Mouse (Mus musculus): ENCODE results near the gene Rnaseh1. TPM values are rescaled to one million over a fixed set of nuclear protein-coding genes. Genes with fewer than 3 reads are reported as not detected.

Gene Rnaseh1
- polyA plus RNA-seq (2016; fragmentation: Nextera tagmentation; extraction: Ambion mirVana): 38.5 and 38.8 TPM in 2 replicates

- peak; percentile 92 for DNase-seq (ENCODE audit: low spot score)
- peaks cover 11% of the 10 kb centered on the region for H3K4me1 ChIP-seq
- peak within 1 kb of the TSS; percentile 82 for H3K4me3 ChIP-seq
- WGBS: 2% methylated on average over 52 of the region's 52 CpGs
- H3K27ac ChIP-seq: peak within 1 kb of the TSS; percentile 85
- no peaks in the 10 kb centered on the region for H3K9me3 ChIP-seq (replicated peaks)
- H3K36me3 ChIP-seq: peaks cover 23% of the 10 kb centered on the region
- no peaks in the 10 kb centered on the region; the same call in 1 of the 2 replicates for H3K27me3 ChIP-seq (ENCODE audit: low read depth, poor library complexity, severe bottlenecking)
These were observed at the start of gene Rnaseh1 for GRCm38 (mm10) chr12:28649141-28650110. Rnaseh1 (plus strand) TSS chr12:28649602.

- WGBS: 28% methylated on average over 4 of the region's 4 CpGs
- H3K4me3 ChIP-seq: no peak overlapping the region
- no peaks in the 10 kb centered on the region for H3K9me3 ChIP-seq (replicated peaks)
- H3K27ac ChIP-seq: no peak overlapping the region
- no peaks in the 10 kb centered on the region for H3K27me3 ChIP-seq (ENCODE audit: low read depth, poor library complexity, severe bottlenecking)
- H3K4me1 ChIP-seq: peaks cover 10% of the 10 kb centered on the region
- no peaks in the 10 kb centered on the region for H3K36me3 ChIP-seq
- no peak for DNase-seq (ENCODE audit: low spot score)
These were observed 47.1 kb upstream of the Rnaseh1 start for GRCm38 (mm10) chr12:28602259-28602658.

- Histone ChIP-seq H3K27me3 (ENCODE audit: low read depth, poor library complexity, severe bottlenecking) (no peaks in the 10 kb centered on the region), H3K4me1 (peaks cover 19% of the 10 kb centered on the region), H3K36me3 (no peaks in the 10 kb centered on the region), H3K27ac (no peak overlapping the region), H3K9me3 (replicated peaks) (no peaks in the 10 kb centered on the region), H3K4me3 (no peak overlapping the region)
- WGBS: 68% methylated on average over 1 of the region's 1 CpGs
- DNase-seq (ENCODE audit: low spot score): no peak
These were observed 45.9 kb upstream of the Rnaseh1 start for GRCm38 (mm10) chr12:28603494-28603893.

- Histone ChIP-seq H3K4me1 (peaks cover 10% of the 10 kb centered on the region), H3K27me3 (ENCODE audit: low read depth, poor library complexity, severe bottlenecking) (no peaks in the 10 kb centered on the region), H3K27ac (no peak overlapping the region), H3K9me3 (replicated peaks) (no peaks in the 10 kb centered on the region), H3K4me3 (no peak overlapping the region), H3K36me3 (no peaks in the 10 kb centered on the region)
- 69% methylated on average over 17 of the region's 17 CpGs for WGBS
- no peak for DNase-seq (ENCODE audit: low spot score)
These were observed 41.7 kb upstream of the Rnaseh1 start for GRCm38 (mm10) chr12:28607546-28608305.

GRCm38 (mm10) chr12:28612391-28612790 is 37.0 kb upstream of the Rnaseh1 start:
- no peak for DNase-seq (ENCODE audit: low spot score)
- 79% methylated on average over 6 of the region's 6 CpGs for WGBS
- Histone ChIP-seq H3K27me3 (ENCODE audit: low read depth, poor library complexity, severe bottlenecking) (no peaks in the 10 kb centered on the region), H3K4me3 (no peak overlapping the region), H3K27ac (no peak overlapping the region), H3K9me3 (replicated peaks) (no peaks in the 10 kb centered on the region), H3K36me3 (no peaks in the 10 kb centered on the region), H3K4me1 (peaks cover 9% of the 10 kb centered on the region)

GRCm38 (mm10) chr12:28614401-28614800 is 35.0 kb upstream of the Rnaseh1 start:
- DNase-seq (ENCODE audit: low spot score): no peak
- H3K4me3 ChIP-seq: no peak overlapping the region
- 75% methylated on average over 7 of the region's 7 CpGs for WGBS

GRCm38 (mm10) chr12:28617297-28617696 is 32.1 kb upstream of the Rnaseh1 start:
- Histone ChIP-seq H3K36me3 (no peaks in the 10 kb centered on the region), H3K4me3 (no peak overlapping the region), H3K9me3 (replicated peaks) (no peaks in the 10 kb centered on the region), H3K27me3 (ENCODE audit: low read depth, poor library complexity, severe bottlenecking) (no peaks in the 10 kb centered on the region), H3K27ac (no peak overlapping the region), H3K4me1 (no peaks in the 10 kb centered on the region)
- no peak for DNase-seq (ENCODE audit: low spot score)
- WGBS: 53% methylated on average over 4 of the region's 4 CpGs

More at GRCm38 (mm10) chr12:28614401-28614800, 35.0 kb upstream of the Rnaseh1 start:
- Histone ChIP-seq H3K27ac (no peak overlapping the region), H3K4me1 (no peaks in the 10 kb centered on the region), H3K9me3 (replicated peaks) (no peaks in the 10 kb centered on the region), H3K36me3 (no peaks in the 10 kb centered on the region), H3K27me3 (ENCODE audit: low read depth, poor library complexity, severe bottlenecking) (no peaks in the 10 kb centered on the region)

- WGBS: 35% methylated on average over 7 of the region's 7 CpGs
- no peaks in the 10 kb centered on the region for H3K36me3 ChIP-seq
- H3K9me3 ChIP-seq (replicated peaks): no peaks in the 10 kb centered on the region
- no peak for DNase-seq (ENCODE audit: low spot score)
- H3K27ac ChIP-seq: no peak overlapping the region
- H3K4me3 ChIP-seq: no peak overlapping the region
- H3K27me3 ChIP-seq (ENCODE audit: low read depth, poor library complexity, severe bottlenecking): no peaks in the 10 kb centered on the region
- H3K4me1 ChIP-seq: no peaks in the 10 kb centered on the region
These were observed 27.8 kb upstream of the Rnaseh1 start for GRCm38 (mm10) chr12:28621451-28622166.

- Histone ChIP-seq H3K4me3 (no peak overlapping the region), H3K27ac (no peak overlapping the region), H3K4me1 (no peaks in the 10 kb centered on the region), H3K9me3 (replicated peaks) (no peaks in the 10 kb centered on the region), H3K36me3 (no peaks in the 10 kb centered on the region), H3K27me3 (ENCODE audit: low read depth, poor library complexity, severe bottlenecking) (no peaks in the 10 kb centered on the region)
- 65% methylated on average over 5 of the region's 5 CpGs for WGBS
- no peak for DNase-seq (ENCODE audit: low spot score)
These were observed 27.3 kb upstream of the Rnaseh1 start for GRCm38 (mm10) chr12:28622167-28622532.

GRCm38 (mm10) chr12:28622641-28623040 is 26.8 kb upstream of the Rnaseh1 start:
- H3K4me1 ChIP-seq: no peaks in the 10 kb centered on the region
- no peaks in the 10 kb centered on the region for H3K27me3 ChIP-seq (ENCODE audit: low read depth, poor library complexity, severe bottlenecking)
- DNase-seq (ENCODE audit: low spot score): no peak
- no peaks in the 10 kb centered on the region for H3K36me3 ChIP-seq
- WGBS: 78% methylated on average over 1 of the region's 1 CpGs
- H3K4me3 ChIP-seq: no peak overlapping the region
- H3K9me3 ChIP-seq (replicated peaks): no peaks in the 10 kb centered on the region
- no peak overlapping the region for H3K27ac ChIP-seq

GRCm38 (mm10) chr12:28623195-28623594 is 26.2 kb upstream of the Rnaseh1 start, which contains the start of gene Colec11:
Colec11 (minus strand) TSS chr12:28623377.
- 58% methylated on average over 5 of the region's 5 CpGs for WGBS
- Histone ChIP-seq H3K9me3 (replicated peaks) (no peaks in the 10 kb centered on the region), H3K27ac (no peak within 1 kb of the TSS), H3K4me1 (no peaks in the 10 kb centered on the region), H3K36me3 (peaks cover 4% of the 10 kb centered on the region), H3K27me3 (ENCODE audit: low read depth, poor library complexity, severe bottlenecking) (no peaks in the 10 kb centered on the region), H3K4me3 (no peak within 1 kb of the TSS)
- no peak for DNase-seq (ENCODE audit: low spot score)

GRCm38 (mm10) chr12:28624251-28624650 is 25.2 kb upstream of the Rnaseh1 start:
- Histone ChIP-seq H3K27ac (no peak overlapping the region), H3K4me1 (no peaks in the 10 kb centered on the region), H3K27me3 (ENCODE audit: low read depth, poor library complexity, severe bottlenecking) (no peaks in the 10 kb centered on the region), H3K36me3 (peaks cover 14% of the 10 kb centered on the region), H3K9me3 (replicated peaks) (no peaks in the 10 kb centered on the region), H3K4me3 (no peak overlapping the region)
- 91% methylated on average over 2 of the region's 2 CpGs for WGBS
- DNase-seq (ENCODE audit: low spot score): no peak

Measured in limb, embryonic 10.5 days (tissue).